Mouse (Mus musculus): ENCODE measurements around the gene Mcub. TPM values are rescaled to one million over a fixed set of nuclear protein-coding genes. Genes with fewer than 3 reads are reported as not detected.

Gene Mcub
- polyA plus RNA-seq, 1 experiment from 2014 or later = 2.8 TPM

- no peak for ATAC-seq (ENCODE audit: low FRiP score, low TSS enrichment)
- no peaks in the 10 kb centered on the region; the same call in 1 of the 2 replicates for H3K27me3 ChIP-seq (ENCODE audit: insufficient read depth, low read length)
- H3K4me2 ChIP-seq (replicated peaks; ENCODE audit: low read depth, low read length) = no peak overlapping the region
- H3K4me1 ChIP-seq (ENCODE audit: insufficient read depth, low read length) = no peaks in the 10 kb centered on the region
- H3K9me3 ChIP-seq (ENCODE audit: low read length) = no peaks in the 10 kb centered on the region
- H3K27ac ChIP-seq (ENCODE audit: low read length) = no peak overlapping the region
- H3K4me3 ChIP-seq (ENCODE audit: low read length) = no peak overlapping the region
- H3K9ac ChIP-seq (replicated peaks; ENCODE audit: low read length) = no peak overlapping the region
- WGBS = 56% methylated on average over 8 of the region's 8 CpGs
- H3K36me3 ChIP-seq (ENCODE audit: insufficient read depth, low read length) = no peaks in the 10 kb centered on the region
These were observed 7.5 kb downstream of the Mcub start for GRCm38 (mm10) chr3:129962533-129962932.

DNA sequence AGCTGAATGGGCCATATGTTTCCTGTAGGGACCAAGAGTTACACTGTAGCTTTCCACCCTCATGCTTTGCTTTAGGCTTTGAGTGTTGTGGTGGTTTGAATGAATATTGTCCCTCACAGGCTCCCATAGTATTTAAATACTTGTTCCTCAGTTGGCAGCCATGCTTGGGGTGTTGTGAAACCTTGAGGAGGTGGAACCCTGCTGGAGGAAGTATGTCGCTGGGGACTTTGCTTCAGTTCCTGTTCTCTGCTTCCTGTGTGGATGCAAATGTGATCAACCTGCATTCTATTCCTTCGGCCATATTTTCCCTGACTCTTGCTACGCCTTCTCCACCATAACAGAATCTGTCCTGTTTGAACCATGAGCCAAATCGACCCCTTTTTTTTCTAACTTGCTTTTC, 16.7 kb downstream of the Mcub start:
- H3K4me3 ChIP-seq (ENCODE audit: low read length) = no peak overlapping the region
- no peaks in the 10 kb centered on the region for H3K4me1 ChIP-seq (ENCODE audit: insufficient read depth, low read length)
- H3K27ac ChIP-seq (ENCODE audit: low read length) = no peak overlapping the region
- H3K9ac ChIP-seq (replicated peaks; ENCODE audit: low read length) = no peak overlapping the region
- 84% methylated on average over 4 of the region's 4 CpGs for WGBS
- no peak for ATAC-seq (ENCODE audit: low FRiP score, low TSS enrichment)
- H3K27me3 ChIP-seq (ENCODE audit: insufficient read depth, low read length) = no peaks in the 10 kb centered on the region
- no peak overlapping the region for H3K4me2 ChIP-seq (replicated peaks; ENCODE audit: low read depth, low read length)
- no peaks in the 10 kb centered on the region for H3K9me3 ChIP-seq (ENCODE audit: low read length)
- H3K36me3 ChIP-seq (ENCODE audit: insufficient read depth, low read length) = no peaks in the 10 kb centered on the region

DNA sequence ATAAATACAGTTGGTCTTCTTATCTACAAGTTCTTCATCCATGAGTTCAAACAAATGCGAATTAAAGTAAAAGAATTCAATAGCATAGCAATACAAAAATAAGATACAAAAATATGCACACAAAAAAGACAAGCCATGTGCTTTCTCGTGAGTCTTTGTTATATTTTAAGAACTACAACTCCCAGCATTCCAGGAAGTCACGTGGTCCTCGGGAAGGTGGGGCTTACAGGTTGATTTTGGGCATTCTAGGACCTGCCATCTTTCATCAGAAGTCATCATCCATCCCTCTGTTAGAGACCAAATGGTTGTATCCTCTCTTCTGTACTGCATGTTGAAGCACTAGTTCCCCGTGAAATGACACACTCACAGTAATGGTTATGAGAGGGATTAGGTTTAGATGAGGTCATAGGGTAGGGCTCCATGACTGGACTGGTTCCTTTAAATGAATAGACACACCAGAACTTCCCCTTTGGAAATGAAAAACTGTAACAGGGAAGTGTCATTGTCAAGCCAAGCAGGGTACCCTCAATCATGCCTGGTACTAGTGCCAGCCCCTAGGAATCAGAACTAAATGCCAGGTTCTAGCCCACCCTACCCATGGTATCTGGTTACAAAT, 20.7 kb downstream of the Mcub start:
- no peaks in the 10 kb centered on the region for H3K27me3 ChIP-seq (ENCODE audit: insufficient read depth, low read length)
- H3K36me3 ChIP-seq (ENCODE audit: insufficient read depth, low read length) = no peaks in the 10 kb centered on the region
- no peak overlapping the region for H3K27ac ChIP-seq (ENCODE audit: low read length)
- H3K4me2 ChIP-seq (replicated peaks; ENCODE audit: low read depth, low read length) = no peak overlapping the region
- H3K4me1 ChIP-seq (ENCODE audit: insufficient read depth, low read length) = no peaks in the 10 kb centered on the region
- 82% methylated on average over 5 of the region's 5 CpGs for WGBS
- ATAC-seq (ENCODE audit: low FRiP score, low TSS enrichment) = no peak
- H3K9me3 ChIP-seq (ENCODE audit: low read length) = no peaks in the 10 kb centered on the region
- H3K4me3 ChIP-seq (ENCODE audit: low read length) = no peak overlapping the region
- H3K9ac ChIP-seq (replicated peaks; ENCODE audit: low read length) = no peak overlapping the region

- Histone ChIP-seq H3K4me2 (replicated peaks; ENCODE audit: low read depth, low read length) (no peak overlapping the region), H3K9me3 (ENCODE audit: low read length) (no peaks in the 10 kb centered on the region), H3K9ac (replicated peaks; ENCODE audit: low read length) (no peak overlapping the region), H3K4me1 (ENCODE audit: insufficient read depth, low read length) (no peaks in the 10 kb centered on the region), H3K4me3 (ENCODE audit: low read length) (no peak overlapping the region), H3K36me3 (ENCODE audit: insufficient read depth, low read length) (no peaks in the 10 kb centered on the region), H3K27ac (ENCODE audit: low read length) (no peak overlapping the region), H3K27me3 (ENCODE audit: insufficient read depth, low read length) (no peaks in the 10 kb centered on the region)
- ATAC-seq (ENCODE audit: low FRiP score, low TSS enrichment) = no peak
- 87% methylated on average over 5 of the region's 5 CpGs for WGBS
These were observed 21.6 kb downstream of the Mcub start for GRCm38 (mm10) chr3:129948359-129948758.

GRCm38 (mm10) chr3:129946217-129946914, 23.6 kb downstream of the Mcub start:
- Histone ChIP-seq H3K27me3 (ENCODE audit: insufficient read depth, low read length) (no peaks in the 10 kb centered on the region), H3K27ac (ENCODE audit: low read length) (no peak overlapping the region), H3K4me3 (ENCODE audit: low read length) (no peak overlapping the region), H3K36me3 (ENCODE audit: insufficient read depth, low read length) (no peaks in the 10 kb centered on the region), H3K9me3 (ENCODE audit: low read length) (no peaks in the 10 kb centered on the region), H3K9ac (replicated peaks; ENCODE audit: low read length) (no peak overlapping the region), H3K4me2 (replicated peaks; ENCODE audit: low read depth, low read length) (no peak overlapping the region), H3K4me1 (ENCODE audit: insufficient read depth, low read length) (no peaks in the 10 kb centered on the region)
- ATAC-seq (ENCODE audit: low FRiP score, low TSS enrichment) = no peak
- WGBS = 53% methylated on average over 5 of the region's 5 CpGs

DNA sequence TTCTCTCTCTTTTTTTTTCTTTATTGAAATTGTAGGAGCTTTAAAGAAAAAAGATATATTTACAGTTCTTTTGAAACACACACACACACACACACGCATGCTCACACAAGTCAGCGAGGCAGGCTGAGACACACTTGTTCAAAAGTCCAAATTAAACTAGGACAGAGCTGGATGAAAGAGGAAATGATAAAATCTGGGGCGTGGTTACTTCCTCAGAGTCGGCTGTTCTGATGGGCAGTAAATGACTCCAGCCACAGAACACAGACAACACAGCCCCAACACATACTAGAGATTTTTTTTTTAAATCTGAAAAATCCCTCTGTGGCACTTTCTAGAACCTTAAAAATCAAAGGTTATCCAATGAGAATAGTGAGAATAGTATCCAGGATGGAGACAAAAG, 26.2 kb downstream of the Mcub start:
- no peaks in the 10 kb centered on the region for H3K27me3 ChIP-seq (ENCODE audit: insufficient read depth, low read length)
- no peaks in the 10 kb centered on the region for H3K36me3 ChIP-seq (ENCODE audit: insufficient read depth, low read length)
- no peak for ATAC-seq (ENCODE audit: low FRiP score, low TSS enrichment)
- no peak overlapping the region for H3K4me2 ChIP-seq (replicated peaks; ENCODE audit: low read depth, low read length)
- no peak overlapping the region for H3K9ac ChIP-seq (replicated peaks; ENCODE audit: low read length)
- no peaks in the 10 kb centered on the region for H3K4me1 ChIP-seq (ENCODE audit: insufficient read depth, low read length)
- H3K27ac ChIP-seq (ENCODE audit: low read length) = no peak overlapping the region
- no peaks in the 10 kb centered on the region for H3K9me3 ChIP-seq (ENCODE audit: low read length)
- H3K4me3 ChIP-seq (ENCODE audit: low read length) = no peak overlapping the region
- 75% methylated on average over 4 of the region's 4 CpGs for WGBS

DNA sequence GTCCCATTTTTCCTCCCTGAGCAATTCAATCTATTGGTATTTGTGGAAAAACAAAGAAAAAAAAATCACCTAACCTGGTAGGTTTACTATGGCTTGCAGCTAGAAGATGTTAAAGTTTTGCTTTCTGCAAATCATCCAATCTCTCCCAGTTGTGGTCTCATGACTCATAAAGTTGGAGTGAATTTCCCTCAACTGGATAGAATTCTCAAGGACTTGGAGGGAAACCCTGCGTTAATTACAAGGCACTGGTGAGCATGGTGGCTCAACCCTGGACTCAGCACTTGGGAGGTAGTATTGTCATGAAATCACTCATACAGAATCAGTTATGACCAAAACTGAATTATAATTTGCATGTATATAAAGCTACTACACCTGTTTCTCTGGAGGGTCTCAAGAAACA, 28.7 kb downstream of the Mcub start:
- H3K27me3 ChIP-seq (ENCODE audit: insufficient read depth, low read length) = no peaks in the 10 kb centered on the region

DNA sequence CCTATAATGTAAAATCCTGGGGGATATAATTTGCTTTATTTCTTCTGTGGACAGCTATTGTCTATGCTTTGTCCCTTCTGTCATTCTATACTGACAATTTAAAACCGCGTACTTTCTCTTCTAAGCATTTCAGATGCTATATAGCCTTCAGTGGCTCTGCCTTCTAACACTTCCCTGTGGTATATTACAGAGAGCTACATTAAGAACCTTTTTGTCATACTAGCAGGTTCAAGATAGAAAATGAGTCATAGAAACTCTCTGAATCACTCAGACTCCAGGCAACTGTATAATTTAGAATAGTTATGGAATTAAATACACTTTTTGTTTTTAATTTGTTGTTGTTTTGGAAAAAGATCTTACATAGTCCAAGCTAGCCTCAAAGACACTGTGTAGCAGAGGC, 29.2 kb downstream of the Mcub start:
- Histone ChIP-seq H3K4me2 (replicated peaks; ENCODE audit: low read depth, low read length) (no peak overlapping the region), H3K27ac (ENCODE audit: low read length) (no peak overlapping the region), H3K36me3 (ENCODE audit: insufficient read depth, low read length) (no peaks in the 10 kb centered on the region), H3K27me3 (ENCODE audit: insufficient read depth, low read length) (no peaks in the 10 kb centered on the region), H3K9ac (replicated peaks; ENCODE audit: low read length) (no peak overlapping the region), H3K4me3 (ENCODE audit: low read length) (no peak overlapping the region), H3K4me1 (ENCODE audit: insufficient read depth, low read length) (no peaks in the 10 kb centered on the region), H3K9me3 (ENCODE audit: low read length) (no peaks in the 10 kb centered on the region)
- 90% methylated on average over 2 of the region's 2 CpGs for WGBS
- ATAC-seq (ENCODE audit: low FRiP score, low TSS enrichment) = no peak

More for the DNA sequence above, 28.7 kb downstream of the Mcub start:
- H3K9ac ChIP-seq (replicated peaks; ENCODE audit: low read length) = no peak overlapping the region
- no peaks in the 10 kb centered on the region for H3K36me3 ChIP-seq (ENCODE audit: insufficient read depth, low read length)
- WGBS = 87% methylated on average over 1 of the region's 1 CpGs
- H3K27ac ChIP-seq (ENCODE audit: low read length) = no peak overlapping the region
- H3K4me2 ChIP-seq (replicated peaks; ENCODE audit: low read depth, low read length) = no peak overlapping the region
- no peak for ATAC-seq (ENCODE audit: low FRiP score, low TSS enrichment)
- no peak overlapping the region for H3K4me3 ChIP-seq (ENCODE audit: low read length)
- H3K9me3 ChIP-seq (ENCODE audit: low read length) = no peaks in the 10 kb centered on the region
- H3K4me1 ChIP-seq (ENCODE audit: insufficient read depth, low read length) = no peaks in the 10 kb centered on the region

- no peaks in the 10 kb centered on the region for H3K36me3 ChIP-seq (ENCODE audit: insufficient read depth, low read length)
- no peak overlapping the region for H3K4me3 ChIP-seq (ENCODE audit: low read length)
- 61% methylated on average over 7 of the region's 7 CpGs for WGBS
- H3K9me3 ChIP-seq (ENCODE audit: low read length) = no peaks in the 10 kb centered on the region
- H3K4me2 ChIP-seq (replicated peaks; ENCODE audit: low read depth, low read length) = no peak overlapping the region
- no peaks in the 10 kb centered on the region for H3K4me1 ChIP-seq (ENCODE audit: insufficient read depth, low read length)
- ATAC-seq (ENCODE audit: low FRiP score, low TSS enrichment) = no peak
- no peak overlapping the region for H3K27ac ChIP-seq (ENCODE audit: low read length)
- no peak overlapping the region for H3K9ac ChIP-seq (replicated peaks; ENCODE audit: low read length)
- H3K27me3 ChIP-seq (ENCODE audit: insufficient read depth, low read length) = no peaks in the 10 kb centered on the region
These were observed 30.9 kb downstream of the Mcub start for GRCm38 (mm10) chr3:129939058-129939457.

DNA sequence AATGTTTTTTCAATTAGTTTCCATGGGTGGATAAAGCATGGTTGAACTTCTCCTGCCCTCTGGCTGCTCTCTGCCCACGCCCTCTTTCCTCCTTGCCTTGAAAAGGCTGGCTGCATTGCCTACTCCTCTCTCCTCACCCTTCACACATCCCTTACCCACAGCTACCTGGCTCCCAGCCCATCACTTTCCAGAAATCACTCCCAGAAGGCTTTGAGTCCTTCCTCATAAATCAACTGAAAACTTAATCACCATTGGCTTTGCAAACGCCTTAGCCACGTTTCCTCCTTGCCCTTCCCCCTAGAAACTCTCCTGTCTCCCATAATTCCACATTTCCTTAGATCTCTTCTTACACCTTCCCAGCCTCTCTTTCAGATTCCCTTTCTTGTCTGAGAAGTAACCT, 32.2 kb downstream of the Mcub start:
- Histone ChIP-seq H3K9ac (replicated peaks; ENCODE audit: low read length) (no peak overlapping the region), H3K9me3 (ENCODE audit: low read length) (no peaks in the 10 kb centered on the region), H3K27ac (ENCODE audit: low read length) (no peak overlapping the region), H3K36me3 (ENCODE audit: insufficient read depth, low read length) (no peaks in the 10 kb centered on the region), H3K4me2 (replicated peaks; ENCODE audit: low read depth, low read length) (no peak overlapping the region), H3K4me3 (ENCODE audit: low read length) (no peak overlapping the region), H3K4me1 (ENCODE audit: insufficient read depth, low read length) (no peaks in the 10 kb centered on the region), H3K27me3 (ENCODE audit: insufficient read depth, low read length) (no peaks in the 10 kb centered on the region)
- 22% methylated on average over 3 of the region's 3 CpGs for WGBS
- no peak for ATAC-seq (ENCODE audit: low FRiP score, low TSS enrichment)
